Mouse (Mus musculus) spleen, postnatal 14 days (tissue): Measurements from ENCODE around the gene Gm45808.
"Not testable (repeated sequence)": the region's sequence is repeated elsewhere in the genome, so short reads cannot be mapped to it uniquely, and the experiment has no call there.

Source experiments
- DNase-seq, 2 experiments: peaks; one replicate each; pipeline ENCODE4 v3.0.0; 2021 to 2022; ENCODE audit warnings: low spot score in 2 of 2

The Gm45808 gene

DNA sequence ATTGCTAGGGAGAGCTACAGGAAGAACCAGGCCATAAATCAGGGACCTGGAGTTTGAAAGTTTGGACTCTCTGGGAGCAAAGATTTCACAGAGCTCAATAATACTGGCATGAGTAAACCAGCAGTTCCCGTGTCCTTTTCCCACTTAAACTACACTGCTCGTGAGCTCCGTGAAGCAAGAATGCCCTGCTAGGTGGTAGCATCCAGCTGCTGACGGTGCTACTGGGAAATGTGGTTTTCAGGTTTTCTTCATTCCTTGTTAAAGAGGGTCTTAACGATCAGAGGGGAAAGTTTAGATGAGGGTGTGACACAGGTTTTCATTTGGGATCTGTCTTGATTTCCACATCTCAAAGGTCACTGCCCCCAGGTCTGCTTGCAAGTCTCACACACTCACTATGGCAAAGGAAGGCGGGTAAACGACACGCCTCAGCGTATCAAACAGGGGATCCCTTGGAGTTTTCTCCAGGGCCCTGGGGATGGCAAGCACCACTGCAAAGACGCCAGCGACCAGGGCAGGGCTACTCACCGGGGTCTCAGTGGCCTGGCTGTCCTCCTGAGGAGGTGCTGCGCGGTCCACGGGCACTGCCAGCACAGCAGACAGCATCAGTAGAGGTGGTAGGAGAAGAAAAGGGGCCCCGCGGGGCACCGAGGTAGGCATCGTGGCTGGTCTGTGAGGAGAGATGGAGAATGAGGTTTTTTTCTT lies 22.7 kb upstream of the Gm45808 start:
- DNase-seq, result peak in 1 of 2 experiments; percentile 13

DNA sequence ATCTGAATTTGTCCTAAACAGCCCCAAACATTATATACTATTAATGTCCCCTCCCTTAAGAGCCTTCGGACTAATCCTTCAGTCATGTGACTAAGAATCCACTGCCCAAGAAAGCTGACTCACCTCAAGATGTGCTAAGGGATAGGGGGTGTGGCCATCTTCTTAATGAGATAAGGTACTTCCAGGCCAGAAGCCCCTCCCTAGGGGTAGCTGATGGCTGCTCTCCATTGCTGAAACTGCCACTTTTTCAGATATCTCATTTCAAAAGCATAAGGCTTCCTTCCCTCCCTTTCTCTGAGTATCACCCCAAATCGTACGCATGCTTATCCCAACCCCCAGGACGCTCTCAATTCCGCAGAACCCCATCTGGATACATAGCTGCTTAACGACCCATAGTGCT lies 21.9 kb upstream of the Gm45808 start:
- DNase-seq, result peak in 1 of 2 experiments; percentile 26

DNA sequence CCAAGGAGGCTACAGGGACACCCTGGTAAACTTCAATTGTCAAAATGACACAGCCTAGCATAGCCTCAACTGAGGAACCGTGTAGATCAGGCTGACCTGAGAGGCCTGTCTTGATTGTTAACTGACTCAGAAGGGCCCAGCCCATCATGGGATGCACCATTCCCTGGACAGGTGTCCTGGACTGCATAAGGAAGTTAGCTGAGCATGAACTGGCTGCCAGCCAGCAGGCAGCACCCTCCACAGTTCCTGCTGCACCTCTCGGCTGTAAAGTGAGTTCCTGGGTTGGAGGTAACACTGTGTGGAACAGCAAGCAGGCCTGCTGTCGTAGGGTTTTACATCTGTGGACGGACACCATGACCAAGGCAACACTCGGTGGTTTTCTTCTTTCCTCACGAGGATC lies 21.0 kb upstream of the Gm45808 start:
- DNase-seq, result no peak

DNA sequence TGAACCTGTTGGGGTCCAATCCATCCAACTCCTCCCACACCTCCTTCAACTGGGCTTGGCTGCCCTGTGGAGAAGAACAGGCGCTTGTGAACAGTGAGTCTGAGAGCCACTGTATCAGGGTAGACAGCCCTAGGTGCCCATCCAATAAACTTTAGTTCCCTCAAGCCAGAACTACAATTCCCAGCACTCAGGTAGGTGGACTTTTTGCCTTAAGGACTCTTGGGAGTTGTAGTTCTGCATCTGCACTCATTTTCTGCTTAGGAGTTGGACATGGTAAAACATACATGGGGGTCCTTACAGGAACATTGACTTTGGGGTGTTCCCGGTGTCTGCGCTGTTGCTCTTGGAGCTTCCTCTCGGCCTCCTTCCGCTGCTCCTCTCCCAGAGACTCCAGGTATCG lies 11.8 kb upstream of the Gm45808 start:
- no peak for DNase-seq

DNA sequence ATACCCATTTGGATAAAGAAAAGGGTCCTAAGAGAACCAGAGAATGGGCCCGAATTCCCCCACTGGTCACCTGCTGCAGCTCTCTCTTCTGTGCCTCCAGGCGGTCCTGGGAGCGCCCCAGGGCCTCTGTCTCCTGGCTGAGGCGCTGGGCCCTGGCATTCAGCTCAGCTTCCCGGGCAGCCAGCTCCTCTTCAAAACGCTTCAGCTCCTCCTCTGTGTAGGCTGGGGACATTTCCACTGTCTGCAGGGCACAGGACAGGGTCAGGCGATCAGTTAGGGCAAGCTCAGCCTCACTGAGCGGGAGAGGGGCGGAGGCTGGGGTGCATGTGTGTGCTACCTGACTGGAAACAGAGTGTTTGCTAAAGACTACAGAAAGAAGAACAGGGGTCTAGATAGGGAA lies 7.9 kb upstream of the Gm45808 start:
- no peak for DNase-seq

DNA sequence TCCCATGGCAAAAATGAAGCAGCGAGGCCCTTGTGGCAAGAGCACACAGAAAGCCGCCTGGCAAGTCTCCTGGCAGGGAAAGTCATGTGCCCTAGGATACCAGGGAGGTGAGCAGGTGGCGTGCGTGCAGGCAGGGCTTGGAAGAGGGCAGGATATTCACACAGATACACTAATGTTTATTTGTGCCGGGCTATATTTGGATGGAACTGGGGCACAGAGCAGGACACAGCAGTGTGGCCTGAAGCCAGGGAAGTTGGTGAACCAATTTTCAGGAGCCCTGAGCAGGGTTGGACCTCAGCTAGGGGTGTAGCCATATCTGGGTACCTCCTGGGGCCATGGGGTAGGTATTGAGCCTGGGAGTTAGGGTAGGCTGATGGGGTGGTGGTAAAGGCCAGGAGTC lies 6.3 kb upstream of the Gm45808 start:
- no peak for DNase-seq

DNA sequence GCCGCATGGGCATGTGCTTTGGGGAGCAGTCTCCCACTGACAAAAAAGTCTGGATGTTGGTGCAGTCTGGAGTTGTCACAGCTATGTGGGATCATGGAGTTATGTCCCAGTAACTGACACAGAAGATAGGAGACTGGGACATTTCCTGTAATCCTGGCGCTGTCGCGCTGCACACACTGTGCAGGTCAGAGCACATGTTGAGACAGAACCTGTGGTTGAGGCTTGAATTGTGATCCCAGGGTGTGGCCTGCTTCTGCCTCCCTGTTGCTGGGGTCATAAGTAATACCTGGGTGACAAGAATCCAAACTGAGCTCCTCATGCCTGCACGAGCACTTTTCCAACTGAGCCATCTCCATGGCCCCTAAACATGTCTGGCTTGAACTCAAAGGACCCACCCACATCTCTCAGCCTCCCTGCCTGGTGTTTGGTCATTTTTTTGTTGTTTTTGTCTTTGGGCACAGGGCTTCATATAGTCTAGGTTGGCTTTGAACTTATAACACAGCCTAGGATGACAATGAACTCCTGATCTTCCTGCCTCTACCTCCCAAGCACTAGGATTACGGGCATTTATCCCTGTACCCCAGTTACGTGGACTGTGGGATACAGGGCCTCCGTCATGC lies 5.7 kb upstream of the Gm45808 start:
- no peak for DNase-seq

DNA sequence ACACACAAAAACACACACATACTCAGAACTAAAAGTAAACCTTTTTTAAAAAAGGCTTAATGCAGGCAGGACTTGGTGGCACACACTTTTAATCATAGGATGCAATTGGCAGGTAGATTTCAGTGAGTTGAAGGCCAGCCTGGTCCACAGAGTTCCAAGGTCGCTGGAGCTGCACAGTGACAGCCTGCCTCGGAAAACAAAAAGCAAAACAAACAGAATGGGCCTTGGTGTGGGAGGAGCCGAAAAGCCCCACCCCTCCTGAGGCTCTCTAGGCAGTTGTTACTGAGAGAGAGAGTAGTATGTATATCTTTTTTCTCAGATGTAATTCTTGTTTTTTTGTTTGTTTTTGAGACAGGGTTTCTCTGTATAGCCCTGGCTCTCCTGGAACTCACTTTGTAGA lies 4.7 kb upstream of the Gm45808 start:
- DNase-seq, result no peak

DNA sequence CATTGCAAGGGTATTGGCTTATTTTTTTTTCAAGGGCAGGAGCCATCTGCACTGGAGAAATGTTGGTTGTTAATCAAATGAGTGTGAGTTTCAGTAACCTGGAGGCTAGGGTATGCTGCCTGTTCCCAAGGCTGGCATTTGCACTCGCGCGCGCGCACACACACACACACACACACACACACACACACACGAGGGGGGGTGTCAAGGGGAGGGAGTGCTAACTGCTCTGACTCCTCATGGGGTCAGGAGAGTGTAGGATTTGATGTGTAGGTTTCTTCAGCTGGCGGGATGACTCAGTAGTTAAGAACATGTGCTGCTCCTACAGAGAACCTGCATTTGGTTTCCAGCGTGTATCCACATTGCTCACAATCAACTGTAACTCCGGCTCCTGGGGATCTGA lies 4.2 kb upstream of the Gm45808 start:
- no peak for DNase-seq

DNA sequence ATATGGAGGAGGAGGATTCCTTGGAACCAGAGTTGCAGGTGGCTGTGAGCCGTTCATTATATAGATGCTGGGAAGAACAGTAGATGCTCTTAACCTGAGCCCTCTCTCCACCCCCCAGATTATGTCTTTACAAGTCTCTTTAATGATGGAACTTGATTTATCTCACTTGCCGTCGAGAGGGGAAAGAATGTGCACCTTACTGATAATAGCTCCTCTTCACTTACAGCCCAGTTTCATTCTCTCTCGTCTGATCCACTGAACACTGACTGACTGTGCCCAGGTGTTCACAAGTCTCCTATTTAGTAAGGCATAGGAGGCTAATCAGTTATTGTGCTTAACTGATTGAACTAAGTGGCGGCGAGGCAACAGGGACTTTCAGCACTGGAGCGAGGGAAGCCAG lies 3.0 kb upstream of the Gm45808 start:
- DNase-seq, result no peak

DNA sequence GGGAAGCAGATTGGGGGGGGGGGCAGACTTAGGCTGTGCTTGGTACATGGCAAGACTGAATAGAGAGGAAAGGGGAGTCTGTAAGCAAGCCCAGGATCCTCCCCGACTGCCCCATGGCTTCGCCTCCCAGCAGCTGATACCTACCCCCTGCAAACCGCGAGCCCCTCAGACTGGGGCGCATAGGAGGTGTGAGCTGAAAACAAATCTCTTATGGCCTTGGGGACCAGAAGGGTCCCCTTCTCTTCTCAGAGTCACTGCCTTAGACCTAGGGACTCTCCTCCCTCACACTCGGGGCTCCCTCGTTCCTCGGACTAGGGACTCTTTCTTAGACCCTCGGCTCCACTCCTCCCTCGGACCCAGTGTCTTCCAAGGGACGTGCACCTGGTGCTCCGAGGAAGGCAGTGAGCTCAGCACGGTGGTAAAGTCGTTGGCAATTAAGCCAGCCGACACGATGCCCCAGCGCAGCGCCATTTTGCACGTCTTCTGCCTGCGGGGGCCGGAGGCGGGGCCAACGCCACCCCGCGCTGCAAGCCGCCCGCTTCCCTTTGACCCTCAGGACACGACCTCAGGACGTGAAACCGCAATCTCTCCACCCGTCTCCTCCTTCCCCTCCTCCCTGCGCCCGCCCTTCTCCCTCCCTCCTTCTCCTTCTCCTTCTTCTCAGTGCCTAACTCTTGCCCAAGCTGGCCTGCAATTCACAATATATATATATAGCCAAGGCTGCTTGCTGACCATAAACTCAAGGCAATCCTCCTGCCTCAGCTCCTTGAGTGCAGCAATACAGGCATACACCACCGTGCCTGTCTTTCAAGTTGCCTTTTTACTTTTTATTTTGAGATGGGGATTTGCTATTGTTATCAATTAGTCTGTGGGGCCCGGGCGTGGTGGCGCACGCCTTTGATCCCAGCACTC lies 1.9 kb upstream of the Gm45808 start, which contains the start of gene Dhdh:
Gene Dhdh, minus strand, starts transcription at position 513 of the 912 bp plus-strand sequence.
- peak; percentile 32 to 37 for DNase-seq

DNA sequence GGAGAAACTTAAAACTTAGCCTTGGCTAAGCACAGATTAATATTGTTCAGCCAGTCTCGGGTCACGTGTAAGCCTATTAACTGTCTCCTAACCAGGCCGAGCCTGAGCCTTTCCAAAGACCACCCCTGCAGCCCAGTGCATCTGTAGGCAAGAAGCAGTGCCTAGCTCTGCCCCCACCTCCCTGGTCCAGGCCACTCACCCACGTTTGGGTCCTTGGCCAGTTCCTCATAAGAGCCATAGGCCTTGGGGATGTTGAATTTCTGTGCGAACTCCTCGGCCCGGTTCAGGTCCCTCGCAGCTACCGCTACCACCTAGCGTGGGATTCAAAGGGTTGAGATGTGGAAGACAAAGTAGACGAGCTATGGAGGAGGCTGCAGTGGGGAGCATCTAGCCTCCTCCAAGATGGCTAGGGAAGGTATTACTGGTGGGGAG lies 1.3 kb upstream of the Gm45808 start:
- no peak for DNase-seq

DNA sequence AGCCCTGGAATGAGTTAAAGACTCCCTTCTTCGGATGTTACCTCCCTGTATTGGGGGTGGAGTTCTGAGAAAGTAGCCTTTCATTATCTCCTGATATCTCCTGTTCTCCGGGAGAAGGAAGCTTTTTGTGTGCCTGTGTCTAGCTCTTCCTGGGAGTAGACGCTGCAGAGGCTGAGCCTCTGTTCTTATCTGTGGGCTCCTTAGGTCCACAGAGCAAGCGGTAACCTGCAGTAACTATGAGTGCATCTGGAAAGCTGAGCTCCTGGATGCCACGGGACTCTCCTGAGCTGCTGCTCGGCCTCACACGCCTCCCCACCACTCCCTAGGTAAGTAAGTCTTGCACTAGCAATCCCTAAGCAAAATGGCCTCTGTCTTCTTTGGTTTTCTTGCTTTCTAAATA lies 453 bp downstream of the Gm45808 start:
- no peak for DNase-seq

DNA sequence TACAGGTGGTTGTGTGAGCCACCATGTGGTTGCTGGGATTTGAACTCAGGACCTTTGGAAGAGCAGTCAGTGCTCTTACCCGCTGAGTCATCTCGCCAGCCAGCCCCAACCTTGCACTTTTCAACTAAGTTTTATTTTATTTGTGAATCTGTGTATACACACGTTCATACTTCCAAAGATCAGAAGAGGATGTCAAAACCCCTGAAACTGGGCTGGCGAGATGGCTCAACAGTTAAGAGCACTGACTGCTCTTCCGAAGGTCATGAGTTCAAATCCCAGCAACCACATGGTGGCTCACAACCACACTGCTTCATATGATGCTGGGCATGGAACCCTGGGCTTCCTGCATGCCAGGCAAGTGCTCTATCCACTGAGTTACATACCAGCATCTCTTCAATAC lies 1.6 kb downstream of the Gm45808 start:
- DNase-seq, result not testable (repeated sequence)

DNA sequence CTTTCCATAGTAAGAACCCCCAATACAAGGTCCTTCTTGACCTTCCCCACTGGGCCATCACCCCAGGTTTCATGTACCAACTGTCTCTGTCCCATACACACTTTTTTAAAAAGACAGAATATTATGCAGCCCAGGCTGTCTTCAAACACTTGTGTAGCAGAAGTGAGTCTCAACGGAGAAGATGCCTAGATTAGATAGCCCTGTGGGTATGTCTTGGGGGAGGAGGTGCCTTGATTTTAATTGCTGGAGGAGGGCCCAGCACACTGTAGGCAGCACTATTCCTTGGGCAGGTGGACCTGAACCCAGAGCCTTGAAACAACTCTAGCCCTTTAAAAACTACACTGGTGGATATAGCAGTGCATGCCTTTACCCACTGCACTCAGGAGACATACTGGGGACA lies 4.4 kb downstream of the Gm45808 start:
- DNase-seq, result no peak

DNA sequence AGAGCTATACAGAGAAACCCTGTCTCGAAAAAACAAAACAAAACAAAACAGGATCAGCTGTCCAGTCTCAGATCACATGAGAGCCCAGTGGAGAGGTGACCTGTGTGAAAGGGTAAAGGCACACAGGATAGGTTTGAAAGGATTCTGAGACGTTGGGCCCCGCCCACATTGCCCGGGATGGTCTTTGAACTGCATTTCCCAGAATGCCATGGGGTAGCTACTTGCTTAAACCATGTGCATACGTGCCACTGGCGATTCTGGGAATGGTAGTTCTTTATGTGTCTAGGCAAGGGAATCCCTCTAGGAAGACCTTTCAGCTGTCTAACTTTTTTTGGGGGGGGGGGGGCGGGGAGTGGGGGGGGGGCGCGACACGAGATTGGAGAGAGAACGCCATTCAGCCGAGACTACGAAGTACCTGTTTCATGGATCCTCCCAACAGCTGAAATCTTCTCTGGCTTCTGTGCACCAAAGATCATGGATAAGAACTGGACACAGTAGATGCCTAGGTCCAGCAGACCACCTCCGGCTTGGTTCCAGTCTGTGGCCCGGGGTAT lies 5.2 kb downstream of the Gm45808 start, which contains the start of gene Tulp2:
Gene Tulp2, plus strand, starts transcription at position 504 of the 554 bp plus-strand sequence.
- DNase-seq, result peak; percentile 36 to 60

DNA sequence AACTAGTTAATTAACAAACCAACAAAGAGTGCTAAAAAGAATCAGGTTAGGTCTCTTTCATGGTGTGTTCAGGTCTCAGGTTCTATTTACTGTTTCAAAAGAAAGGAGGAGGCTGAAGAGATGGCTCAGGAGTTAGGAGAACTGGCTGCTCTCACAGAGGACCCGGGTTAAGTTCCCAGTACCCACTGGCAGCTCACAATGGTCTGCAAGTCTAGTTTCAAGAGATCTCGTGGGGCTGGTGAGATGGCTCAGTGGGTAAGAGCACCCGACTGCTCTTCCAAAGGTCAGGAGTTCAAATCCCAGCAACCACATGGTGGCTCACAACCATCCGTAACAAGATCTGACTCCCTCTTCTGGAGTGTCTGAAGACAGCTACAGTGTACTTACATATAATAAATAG lies 6.3 kb downstream of the Gm45808 start:
- not testable (repeated sequence) for DNase-seq

DNA sequence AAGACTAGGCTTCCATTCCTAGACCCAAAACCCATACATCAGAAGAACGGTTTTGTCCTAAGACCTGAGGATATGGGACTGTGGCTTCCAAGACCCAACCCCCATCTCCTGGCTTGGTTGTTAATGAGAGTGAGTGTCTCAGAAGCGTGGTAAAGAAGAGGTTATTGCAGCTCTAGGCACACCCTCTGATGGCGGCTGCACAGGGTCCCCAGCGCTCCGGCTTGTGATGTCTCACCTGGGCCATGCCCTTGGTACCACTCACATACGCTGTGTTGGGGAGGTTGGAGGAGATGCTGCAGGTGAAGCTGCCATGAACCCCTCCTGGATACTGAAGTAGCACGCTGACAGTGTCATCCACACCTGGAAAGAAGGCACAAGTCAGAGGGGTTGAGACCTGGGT lies 7.8 kb downstream of the Gm45808 start:
- DNase-seq, result no peak

DNA sequence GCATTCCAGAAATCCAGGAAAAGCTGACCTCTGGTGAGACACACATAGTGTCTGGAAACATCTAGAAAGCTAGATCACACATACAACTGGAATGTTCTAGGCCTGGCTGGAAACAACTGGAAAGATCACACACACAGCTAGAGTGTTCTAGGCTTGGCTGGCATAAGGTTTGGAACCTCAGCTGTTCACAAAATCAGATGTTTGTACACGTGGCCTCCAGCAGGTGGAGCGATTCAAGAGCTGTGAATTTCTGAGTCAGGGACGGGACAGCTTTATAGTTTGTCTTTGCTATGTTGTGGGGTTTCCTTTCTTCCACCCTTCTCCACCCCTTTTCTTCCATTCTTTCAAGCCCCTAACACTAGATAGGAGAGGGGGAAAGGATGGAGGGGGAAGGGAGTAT lies 9.6 kb downstream of the Gm45808 start:
- peak in 1 of 2 experiments; percentile 50 for DNase-seq

DNA sequence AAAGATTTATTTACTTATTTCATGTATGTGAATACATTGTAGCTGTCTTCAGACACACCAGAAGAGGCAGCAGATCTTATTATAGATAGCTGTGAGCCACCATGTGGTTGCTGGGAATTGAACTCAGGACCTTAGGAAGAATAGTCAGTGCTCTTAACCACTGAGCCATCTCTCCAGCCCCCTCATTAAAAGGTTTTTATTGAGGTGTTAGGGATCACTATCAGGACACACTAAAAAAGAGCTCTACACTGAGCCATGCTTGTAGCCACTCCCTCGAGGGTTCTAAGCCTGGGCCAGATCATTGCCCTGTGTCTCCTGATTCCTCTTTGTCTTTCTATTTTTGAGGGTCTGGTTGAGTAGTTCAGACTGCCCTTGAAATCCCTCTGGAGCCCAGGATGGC lies 10.2 kb downstream of the Gm45808 start:
- no peak for DNase-seq

DNA sequence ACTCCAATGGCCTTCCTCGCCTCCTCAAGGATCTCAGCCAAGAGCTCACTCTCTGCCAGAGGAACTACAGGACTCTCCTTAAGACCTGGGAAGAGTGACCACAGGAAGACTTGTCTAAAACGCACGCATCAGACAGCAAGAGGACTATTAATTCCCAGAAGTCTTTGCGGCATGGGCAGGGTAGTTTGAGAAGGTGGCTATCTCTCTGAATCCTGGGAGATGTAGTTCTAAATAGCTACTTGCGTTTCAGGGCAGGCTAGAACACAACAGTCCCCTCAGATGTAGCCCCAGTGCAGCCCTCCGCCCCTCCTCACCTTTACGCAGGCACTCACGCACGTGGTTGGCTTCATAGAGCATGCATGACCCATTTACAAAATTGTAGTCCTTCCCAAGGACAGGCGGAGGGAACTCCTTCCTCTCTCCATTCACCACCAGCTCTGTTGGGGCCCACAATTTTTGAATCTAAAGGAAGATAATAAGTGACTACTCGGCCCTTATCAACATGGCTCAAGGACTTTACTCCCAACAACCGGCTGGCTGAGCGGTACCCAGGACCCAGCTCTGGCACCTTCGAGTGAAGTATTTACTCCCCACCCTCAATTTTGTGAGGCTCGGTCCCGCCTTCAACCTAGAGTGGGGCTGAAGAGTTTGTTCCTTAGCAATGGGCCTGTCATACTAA lies 11.2 kb downstream of the Gm45808 start:
- DNase-seq, result no peak

DNA sequence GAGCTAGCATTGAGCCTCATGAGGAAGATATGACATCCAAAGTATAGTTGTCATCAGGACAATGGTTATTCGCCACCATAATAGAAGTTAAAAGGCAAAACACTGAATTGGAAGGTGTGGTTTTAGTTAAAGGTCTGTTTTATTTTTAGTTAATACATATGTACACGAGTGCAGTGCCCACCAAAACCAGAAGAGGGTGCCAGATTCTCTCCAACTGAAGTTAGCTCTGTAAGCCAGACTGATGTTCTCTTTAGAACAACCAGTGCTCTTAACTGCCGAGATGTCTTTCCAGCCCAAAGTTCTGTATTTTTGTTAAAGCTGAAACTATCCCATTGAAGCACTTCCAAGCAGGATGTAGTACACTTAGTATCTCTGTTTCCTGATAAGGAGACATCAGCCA lies 15.7 kb downstream of the Gm45808 start:
- DNase-seq, result peak; percentile 60 to 74
